Mouse (Mus musculus): ENCODE measurements around the gene Ankrd11. TPM values are rescaled to one million over a fixed set of nuclear protein-coding genes. Genes with fewer than 3 reads are reported as not detected.

The Ankrd11 gene
- polyA plus RNA-seq, 1 experiment from 2014 or later: 53.8 TPM

- no peaks in the 10 kb centered on the region for H3K9me3 ChIP-seq (ENCODE audit: control insufficient read depth, low read length)
- H3K9ac ChIP-seq (ENCODE audit: low read depth, low read length): no peak overlapping the region
- no peaks in the 10 kb centered on the region for H3K27me3 ChIP-seq (replicated peaks; ENCODE audit: control insufficient read depth, insufficient read depth, low read length)
- ATAC-seq (replicated peaks; ENCODE audit: low FRiP score) (no peak; the same call in 1 of the 2 replicates), DNase-seq (ENCODE audit: low spot score) (no peak)
- H3K4me3 ChIP-seq (ENCODE audit: low read depth, low read length): no peak overlapping the region
- H3K27ac ChIP-seq (ENCODE audit: low read depth, low read length): no peak overlapping the region
- no peak overlapping the region for H3K4me2 ChIP-seq
- no peaks in the 10 kb centered on the region for H3K36me3 ChIP-seq (ENCODE audit: control insufficient read depth, insufficient read depth, low read length)
- peaks cover 48% of the 10 kb centered on the region for H3K4me1 ChIP-seq (replicated peaks; ENCODE audit: control insufficient read depth, insufficient read depth, low read length)
- WGBS: 40% methylated on average over 3 of the region's 3 CpGs
Observed at GRCm38 (mm10) chr8:122988955-122989354, 53.1 kb downstream of the Ankrd11 start.

- no peak for DNase-seq (ENCODE audit: low spot score)
- H3K27ac ChIP-seq (ENCODE audit: low read depth, low read length): no peak overlapping the region
- H3K27me3 ChIP-seq (replicated peaks; ENCODE audit: control insufficient read depth, insufficient read depth, low read length): no peaks in the 10 kb centered on the region
- ATAC-seq (replicated peaks; ENCODE audit: low FRiP score): no peak
- WGBS: 42% methylated on average over 2 of the region's 2 CpGs
- peaks cover 44% of the 10 kb centered on the region for H3K4me1 ChIP-seq (replicated peaks; ENCODE audit: control insufficient read depth, insufficient read depth, low read length)
- no peaks in the 10 kb centered on the region for H3K9me3 ChIP-seq (ENCODE audit: control insufficient read depth, low read length)
- H3K36me3 ChIP-seq (ENCODE audit: control insufficient read depth, insufficient read depth, low read length): no peaks in the 10 kb centered on the region
- H3K4me2 ChIP-seq: no peak overlapping the region
- no peak overlapping the region for H3K4me3 ChIP-seq (ENCODE audit: low read depth, low read length)
- no peak overlapping the region for H3K9ac ChIP-seq (ENCODE audit: low read depth, low read length)
Observed at GRCm38 (mm10) chr8:122987255-122987654, 54.8 kb downstream of the Ankrd11 start.

GRCm38 (mm10) chr8:122986501-122987184, 55.4 kb downstream of the Ankrd11 start:
- DNase-seq (ENCODE audit: low spot score) (no peak), ATAC-seq (replicated peaks; ENCODE audit: low FRiP score) (no peak)
- Histone ChIP-seq H3K27ac (ENCODE audit: low read depth, low read length) (no peak overlapping the region), H3K27me3 (replicated peaks; ENCODE audit: control insufficient read depth, insufficient read depth, low read length) (no peaks in the 10 kb centered on the region), H3K4me2 (no peak overlapping the region), H3K9me3 (ENCODE audit: control insufficient read depth, low read length) (no peaks in the 10 kb centered on the region), H3K4me3 (ENCODE audit: low read depth, low read length) (no peak overlapping the region), H3K36me3 (ENCODE audit: control insufficient read depth, insufficient read depth, low read length) (no peaks in the 10 kb centered on the region), H3K4me1 (replicated peaks; ENCODE audit: control insufficient read depth, insufficient read depth, low read length) (peaks cover 43% of the 10 kb centered on the region), H3K9ac (ENCODE audit: low read depth, low read length) (no peak overlapping the region)
- WGBS: 81% methylated on average over 8 of the region's 8 CpGs

- 85% methylated on average over 3 of the region's 3 CpGs for WGBS
- DNase-seq (ENCODE audit: low spot score) (no peak), ATAC-seq (replicated peaks; ENCODE audit: low FRiP score) (no peak)
- Histone ChIP-seq H3K4me1 (replicated peaks; ENCODE audit: control insufficient read depth, insufficient read depth, low read length) (peaks cover 47% of the 10 kb centered on the region), H3K4me3 (ENCODE audit: low read depth, low read length) (no peak overlapping the region), H3K36me3 (ENCODE audit: control insufficient read depth, insufficient read depth, low read length) (no peaks in the 10 kb centered on the region), H3K9ac (ENCODE audit: low read depth, low read length) (no peak overlapping the region), H3K4me2 (no peak overlapping the region), H3K9me3 (ENCODE audit: control insufficient read depth, low read length) (no peaks in the 10 kb centered on the region), H3K27ac (ENCODE audit: low read depth, low read length) (no peak overlapping the region), H3K27me3 (replicated peaks; ENCODE audit: control insufficient read depth, insufficient read depth, low read length) (no peaks in the 10 kb centered on the region)
Observed at GRCm38 (mm10) chr8:122984175-122984574, 57.9 kb downstream of the Ankrd11 start.

- DNase-seq (ENCODE audit: low spot score) (no peak), ATAC-seq (replicated peaks; ENCODE audit: low FRiP score) (no peak)
- Histone ChIP-seq H3K9me3 (ENCODE audit: control insufficient read depth, low read length) (no peaks in the 10 kb centered on the region), H3K4me3 (ENCODE audit: low read depth, low read length) (no peak overlapping the region), H3K9ac (ENCODE audit: low read depth, low read length) (no peak overlapping the region), H3K4me2 (no peak overlapping the region), H3K27ac (ENCODE audit: low read depth, low read length) (no peak overlapping the region), H3K4me1 (replicated peaks; ENCODE audit: control insufficient read depth, insufficient read depth, low read length) (peaks cover 53% of the 10 kb centered on the region), H3K27me3 (replicated peaks; ENCODE audit: control insufficient read depth, insufficient read depth, low read length) (no peaks in the 10 kb centered on the region), H3K36me3 (ENCODE audit: control insufficient read depth, insufficient read depth, low read length) (no peaks in the 10 kb centered on the region)
- WGBS: 82% methylated on average over 19 of the region's 19 CpGs
Observed at GRCm38 (mm10) chr8:122983178-122983942, 58.7 kb downstream of the Ankrd11 start.

GRCm38 (mm10) chr8:122981646-122982045, 60.4 kb downstream of the Ankrd11 start:
- ATAC-seq (replicated peaks; ENCODE audit: low FRiP score) (no peak), DNase-seq (ENCODE audit: low spot score) (no peak)
- H3K4me1 ChIP-seq (replicated peaks; ENCODE audit: control insufficient read depth, insufficient read depth, low read length): peaks cover 57% of the 10 kb centered on the region
- no peak overlapping the region for H3K9ac ChIP-seq (ENCODE audit: low read depth, low read length)
- H3K4me3 ChIP-seq (ENCODE audit: low read depth, low read length): no peak overlapping the region
- no peaks in the 10 kb centered on the region for H3K27me3 ChIP-seq (replicated peaks; ENCODE audit: control insufficient read depth, insufficient read depth, low read length)
- WGBS: 73% methylated on average over 5 of the region's 5 CpGs
- H3K4me2 ChIP-seq: no peak overlapping the region
- no peaks in the 10 kb centered on the region for H3K9me3 ChIP-seq (ENCODE audit: control insufficient read depth, low read length)
- H3K27ac ChIP-seq (ENCODE audit: low read depth, low read length): no peak overlapping the region
- no peaks in the 10 kb centered on the region for H3K36me3 ChIP-seq (ENCODE audit: control insufficient read depth, insufficient read depth, low read length)

- H3K9ac ChIP-seq (ENCODE audit: low read depth, low read length): no peak overlapping the region
- WGBS: 62% methylated on average over 10 of the region's 10 CpGs
- DNase-seq (ENCODE audit: low spot score) (no peak), ATAC-seq (replicated peaks; ENCODE audit: low FRiP score) (no peak)
- no peak overlapping the region for H3K4me2 ChIP-seq
- no peaks in the 10 kb centered on the region for H3K36me3 ChIP-seq (ENCODE audit: control insufficient read depth, insufficient read depth, low read length)
- no peaks in the 10 kb centered on the region for H3K27me3 ChIP-seq (replicated peaks; ENCODE audit: control insufficient read depth, insufficient read depth, low read length)
- H3K27ac ChIP-seq (ENCODE audit: low read depth, low read length): no peak overlapping the region
- H3K4me1 ChIP-seq (replicated peaks; ENCODE audit: control insufficient read depth, insufficient read depth, low read length): peaks cover 51% of the 10 kb centered on the region
- no peaks in the 10 kb centered on the region for H3K9me3 ChIP-seq (ENCODE audit: control insufficient read depth, low read length)
- H3K4me3 ChIP-seq (ENCODE audit: low read depth, low read length): no peak overlapping the region
Observed at GRCm38 (mm10) chr8:122979865-122980509, 62.1 kb downstream of the Ankrd11 start.

GRCm38 (mm10) chr8:122979424-122979823, 62.7 kb downstream of the Ankrd11 start:
- Histone ChIP-seq H3K4me2 (no peak overlapping the region), H3K36me3 (ENCODE audit: control insufficient read depth, insufficient read depth, low read length) (no peaks in the 10 kb centered on the region; the same call in 1 of the 2 replicates), H3K27me3 (replicated peaks; ENCODE audit: control insufficient read depth, insufficient read depth, low read length) (no peaks in the 10 kb centered on the region), H3K9ac (ENCODE audit: low read depth, low read length) (no peak overlapping the region), H3K4me1 (replicated peaks; ENCODE audit: control insufficient read depth, insufficient read depth, low read length) (peaks cover 45% of the 10 kb centered on the region), H3K27ac (ENCODE audit: low read depth, low read length) (no peak overlapping the region), H3K9me3 (ENCODE audit: control insufficient read depth, low read length) (no peaks in the 10 kb centered on the region), H3K4me3 (ENCODE audit: low read depth, low read length) (no peak overlapping the region)
- ATAC-seq (replicated peaks; ENCODE audit: low FRiP score): no peak
- 78% methylated on average over 3 of the region's 3 CpGs for WGBS
- no peak for DNase-seq (ENCODE audit: low spot score)
